Mouse (Mus musculus) adrenal gland, postnatal 25 days (tissue): Measurements from ENCODE around the gene Calhm1. TPM values are rescaled to one million over a fixed set of nuclear protein-coding genes. Genes with fewer than 3 reads are reported as not detected.
"Not testable (repeated sequence)": the region's sequence is repeated elsewhere in the genome, so short reads cannot be mapped to it uniquely, and the experiment has no call there.

Source experiments
- DNase-seq: peaks from one replicate; pipeline ENCODE4 v3.0.0; 2021; ENCODE audit warnings: mixed read lengths
- total RNA-seq: library from RNA; stranded (reverse); gene quantifications from 2 replicates; pipeline ENCODE4 v1.2.3, GENCODE M21; 2021

Gene Calhm1
- total RNA-seq, 1 experiment from 2014 or later, result not detected

GRCm38 (mm10) chr19:47152062-47152369 is 8.0 kb upstream of the Calhm1 start:
- DNase-seq, result no peak

- no peak for DNase-seq
Observed at GRCm38 (mm10) chr19:47151332-47152061, 7.4 kb upstream of the Calhm1 start.

GRCm38 (mm10) chr19:47149854-47150253 is 5.8 kb upstream of the Calhm1 start:
- no peak for DNase-seq

- no peak for DNase-seq
Observed at GRCm38 (mm10) chr19:47148267-47148847, 4.3 kb upstream of the Calhm1 start.

GRCm38 (mm10) chr19:47142438-47142837 is 1.6 kb downstream of the Calhm1 start:
- DNase-seq, result no peak

GRCm38 (mm10) chr19:47139611-47140010 is 4.4 kb downstream of the Calhm1 start:
- DNase-seq, result not testable (repeated sequence)

- peak; percentile 52 for DNase-seq
Observed at GRCm38 (mm10) chr19:47137771-47138421, 6.2 kb downstream of the Calhm1 start, which contains the start of gene Calhm2. TSS of gene Calhm2 (minus strand) at chr19:47138294.

GRCm38 (mm10) chr19:47137051-47137581 is 6.9 kb downstream of the Calhm1 start:
- peak; percentile 57 for DNase-seq

GRCm38 (mm10) chr19:47136170-47136569 is 7.9 kb downstream of the Calhm1 start:
- DNase-seq, result no peak

- no peak for DNase-seq
Observed at GRCm38 (mm10) chr19:47135568-47135967, 8.5 kb downstream of the Calhm1 start.

GRCm38 (mm10) chr19:47133161-47133560 is 10.9 kb downstream of the Calhm1 start:
- no peak for DNase-seq

GRCm38 (mm10) chr19:47130551-47131125 is 13.4 kb downstream of the Calhm1 start:
- no peak for DNase-seq

- DNase-seq, result no peak
Observed at GRCm38 (mm10) chr19:47128835-47129234, 15.2 kb downstream of the Calhm1 start.

- DNase-seq, result no peak
Observed at GRCm38 (mm10) chr19:47128164-47128563, 15.9 kb downstream of the Calhm1 start.

GRCm38 (mm10) chr19:47122802-47123201 is 21.3 kb downstream of the Calhm1 start:
- DNase-seq, result peak; percentile 27

GRCm38 (mm10) chr19:47121054-47121453 is 23.0 kb downstream of the Calhm1 start:
- DNase-seq, result no peak

GRCm38 (mm10) chr19:47118634-47119033 is 25.4 kb downstream of the Calhm1 start:
- DNase-seq, result no peak

- DNase-seq, result no peak
Observed at GRCm38 (mm10) chr19:47104641-47105271, 39.3 kb downstream of the Calhm1 start.

- no peak for DNase-seq
Observed at GRCm38 (mm10) chr19:47101080-47101479, 43.0 kb downstream of the Calhm1 start.
